Mouse (Mus musculus): Measurements from ENCODE around the gene Cmc4.

Cmc4 gene

GRCm38 (mm10) chrX:75415936-75416785 is at the start of gene Cmc4, which contains the start of the genes Mtcp1 and Brcc3:
Gene Cmc4 (minus strand): TSS chrX:75416584.
Gene Mtcp1 (minus strand): TSS chrX:75416588.
Gene Brcc3 (plus strand): TSS chrX:75416628.
- peak; percentile 75 to 81 for DNase-seq (ENCODE audit: low read depth in 1 of 2, low spot score in 2 of 2)

- no peak for DNase-seq (ENCODE audit: low read depth in 1 of 2, low spot score in 2 of 2)
Observed at GRCm38 (mm10) chrX:75454597-75454996, 38.2 kb upstream of the Cmc4 start.

GRCm38 (mm10) chrX:75409711-75410110 is 6.7 kb downstream of the Cmc4 start:
- DNase-seq (ENCODE audit: low read depth in 1 of 2, low spot score in 2 of 2) = no peak

- no peak for DNase-seq (ENCODE audit: low read depth in 1 of 2, low spot score in 2 of 2)
Observed at GRCm38 (mm10) chrX:75403350-75403749, 13.0 kb downstream of the Cmc4 start.

GRCm38 (mm10) chrX:75402668-75403067 is 13.7 kb downstream of the Cmc4 start:
- no peak for DNase-seq (ENCODE audit: low read depth in 1 of 2, low spot score in 2 of 2)

GRCm38 (mm10) chrX:75399471-75399870 is 16.9 kb downstream of the Cmc4 start:
- DNase-seq (ENCODE audit: low read depth in 1 of 2, low spot score in 2 of 2) = no peak

- DNase-seq (ENCODE audit: low read depth in 1 of 2, low spot score in 2 of 2) = no peak
Observed at GRCm38 (mm10) chrX:75382195-75382771, 34.1 kb downstream of the Cmc4 start, which contains the start of the genes Fundc2 and F8. Gene Fundc2 (plus strand): TSS chrX:75382399. Gene F8 (minus strand): TSS chrX:75382615.

GRCm38 (mm10) chrX:75381699-75382098 is 34.7 kb downstream of the Cmc4 start:
- DNase-seq (ENCODE audit: low read depth in 1 of 2, low spot score in 2 of 2) = no peak

- no peak for DNase-seq (ENCODE audit: low read depth in 1 of 2, low spot score in 2 of 2)
Observed at GRCm38 (mm10) chrX:75381176-75381575, 35.2 kb downstream of the Cmc4 start.

- no peak for DNase-seq (ENCODE audit: low read depth in 1 of 2, low spot score in 2 of 2)
Observed at GRCm38 (mm10) chrX:75376815-75377214, 39.6 kb downstream of the Cmc4 start.

GRCm38 (mm10) chrX:75372666-75373425 is 43.5 kb downstream of the Cmc4 start:
- DNase-seq (ENCODE audit: low read depth in 1 of 2, low spot score in 2 of 2) = no peak

GRCm38 (mm10) chrX:75370197-75370596 is 46.2 kb downstream of the Cmc4 start:
- no peak for DNase-seq (ENCODE audit: low read depth in 1 of 2, low spot score in 2 of 2)
